ENCODE assay signal across 23 mouse cellular contexts in the genomic region with DNA sequence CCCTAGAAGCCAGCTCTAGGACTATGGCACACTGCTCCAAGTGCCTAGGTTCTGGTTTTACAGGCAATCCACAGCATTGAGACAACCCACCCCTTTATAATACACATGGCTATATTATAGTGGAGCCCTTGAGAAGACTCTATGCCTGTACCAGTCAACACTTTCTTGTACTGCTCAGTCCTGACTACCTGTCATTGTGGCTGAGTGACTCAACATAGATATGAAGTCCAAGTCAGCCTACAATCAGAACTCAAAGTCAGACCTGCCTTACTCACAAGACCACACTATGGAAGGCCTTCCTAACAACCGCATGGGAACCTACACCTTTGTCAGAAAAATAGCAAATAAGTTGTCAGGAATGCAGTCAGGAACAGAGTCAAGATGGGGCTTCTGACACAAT. TPM values are rescaled to one million over a fixed set of nuclear protein-coding genes. Genes with fewer than 3 reads are reported as not detected.
"Had no signal": no experiment of that assay in that cellular context is flagged by ENCODE, and none has a peak within 500 bp of the region (broad histone marks: within the 10 kb centered on the region; RNA-seq: fewer than 3 reads in every experiment).

No protein-coding gene starts in this region.

- H3K27ac ChIP-seq: limb, embryonic 12.5 days; midbrain, embryonic 10.5 days; neural tube, embryonic 13.5 days; stomach, embryonic 15.5 days had no signal

- H3K9me3 ChIP-seq: limb, embryonic 12.5 days; midbrain, embryonic 10.5 days; neural tube, embryonic 13.5 days; stomach, embryonic 15.5 days had no signal

- H3K9ac ChIP-seq: limb, embryonic 12.5 days; lung, embryonic 14.5 days; neural tube, embryonic 13.5 days; stomach, embryonic 15.5 days had no signal

- H3K27me3 ChIP-seq: limb, embryonic 12.5 days; neural tube, embryonic 13.5 days; stomach, embryonic 15.5 days had no signal

- H3K4me2 ChIP-seq: limb, embryonic 12.5 days; lung, embryonic 14.5 days; neural tube, embryonic 13.5 days; stomach, embryonic 15.5 days had no signal

- H3K4me3 ChIP-seq: limb, embryonic 12.5 days; midbrain, embryonic 10.5 days; neural tube, embryonic 13.5 days; stomach, embryonic 15.5 days had no signal

- ATAC-seq: intestine, embryonic 16.5 days; midbrain, embryonic 16.5 days had no signal

- DNase-seq: kidney, adult 8-10 months; kidney, postnatal 25 days; layer of hippocampus, adult 9-11 months; layer of hippocampus, postnatal 36 days; lung, embryonic 14.5 days; lung, postnatal 10 days; lung, postnatal 4 days; retina, postnatal 1 day; right cerebral cortex, postnatal 4 days; thymus, postnatal 36 days had no signal

RNA-seq across cellular contexts. Expression of a gene that starts 43.3 kb away (rescaled TPM):
- total RNA-seq: liver, adult 2 months; megakaryocyte, adult 5-6 weeks had no signal
- polyA plus RNA-seq: liver, adult 2 months; spleen, adult 2 months had no signal

RNA-seq across cellular contexts. Expression of a gene that starts 58.2 kb away (rescaled TPM):
- total RNA-seq: layer of hippocampus, adult 18-20 months; layer of hippocampus, postnatal 36 days; left cerebral cortex, adult 8-10 months; left cerebral cortex, postnatal 25 days; megakaryocyte, adult 5-6 weeks had no signal
- polyA plus RNA-seq: kidney, embryonic 16.5 days; limb, embryonic 12.5 days; midbrain, embryonic 10.5 days; midbrain, embryonic 16.5 days; neural tube, embryonic 13.5 days had no signal
